ENCODE assay signal across 29 mouse cellular contexts in genomic region chr13:98164878-98165277, GRCm38 (mm10). TPM values are rescaled to one million over a fixed set of nuclear protein-coding genes. Genes with fewer than 3 reads are reported as not detected.
DNase-seq lines count a peak whose midpoint lies in the region; ATAC-seq and TF ChIP-seq lines count a peak whose summit lies in the region.
"Had no signal": no experiment of that assay in that cellular context is flagged by ENCODE, and none has a peak within 500 bp of the region (broad histone marks: within the 10 kb centered on the region; RNA-seq: fewer than 3 reads in every experiment).

No protein-coding gene starts in this region.

- ATAC-seq in embryonic facial prominence, embryonic 12.5 days (ENCODE audit: insufficient number of reproducible peaks, insufficient read depth, low FRiP score, low TSS enrichment), result no peak
- ATAC-seq in lung, embryonic 15.5 days (ENCODE audit: borderline replicate concordance, extremely low read depth, low FRiP score, low TSS enrichment), result no peak
- ATAC-seq: forebrain, embryonic 14.5 days; forebrain, postnatal 0 days; hindbrain, postnatal 0 days; Patski had no signal

- no peak for TF ChIP-seq CTCF in kidney, adult 2 months (conservative IDR thresholded peaks at IDR 0.05; ENCODE audit: insufficient read depth, insufficient read length, low read depth, low read length)
- TF ChIP-seq CTCF in small intestine, adult 2 months (IDR thresholded peaks at IDR 0.05; ENCODE audit: extremely low read depth, insufficient read length, insufficient replicate concordance, low read depth, low read length), result no peak

- 65% methylated on average over 6 of the region's 6 CpGs for WGBS in embryonic facial prominence, embryonic 12.5 days
- 75% methylated on average over 6 of the region's 6 CpGs for WGBS in embryonic facial prominence, embryonic 10.5 days
- WGBS in kidney, adult 2 months, result 70% methylated on average over 6 of the region's 6 CpGs
- WGBS in lung, embryonic 15.5 days, result 59% methylated on average over 6 of the region's 6 CpGs
- 35% methylated on average over 6 of the region's 6 CpGs for WGBS in small intestine, adult 2 months

- H3K27ac ChIP-seq in embryonic facial prominence, embryonic 12.5 days, result 0 out of 2 replicates have a peak overlapping the region, but pooled peaks have one; percentile 11
- H3K27ac ChIP-seq in embryonic facial prominence, embryonic 10.5 days (replicated peaks), result no peak overlapping the region
- no peak overlapping the region for H3K27ac ChIP-seq in kidney, adult 2 months (ENCODE audit: insufficient read depth, low read depth, low read length)
- peak overlapping the region; percentile 44; the same call in 1 of the 2 replicates for H3K27ac ChIP-seq in lung, embryonic 15.5 days
- peak overlapping the region; percentile 26; the same call in 1 of the 2 replicates for H3K27ac ChIP-seq in small intestine, adult 2 months (ENCODE audit: insufficient read depth, low read depth, low read length)
- H3K27ac ChIP-seq: embryonic facial prominence, embryonic 15.5 days; gastrocnemius, adult 2 months; heart, adult 2 months; heart, embryonic 10.5 days; heart, embryonic 13.5 days; hindbrain, embryonic 14.5 days; hindbrain, postnatal 0 days had no signal

- no peak overlapping the region for H3K4me3 ChIP-seq in embryonic facial prominence, embryonic 12.5 days
- H3K4me3 ChIP-seq in embryonic facial prominence, embryonic 10.5 days, result no peak overlapping the region
- H3K4me3 ChIP-seq in kidney, adult 2 months (ENCODE audit: insufficient read depth, low read depth, low read length), result no peak overlapping the region
- H3K4me3 ChIP-seq in lung, embryonic 15.5 days, result no peak overlapping the region
- H3K4me3 ChIP-seq in small intestine, adult 2 months (ENCODE audit: low read depth, low read length), result no peak overlapping the region
- H3K4me3 ChIP-seq: embryonic facial prominence, embryonic 15.5 days; gastrocnemius, adult 2 months; heart, adult 2 months; heart, embryonic 10.5 days; heart, embryonic 13.5 days had no signal

- TF ChIP-seq POLR2A in kidney, adult 2 months (IDR thresholded peaks at IDR 0.05; ENCODE audit: low read depth, low read length), result no peak
- no peak for TF ChIP-seq POLR2A in small intestine, adult 2 months (IDR thresholded peaks at IDR 0.05; ENCODE audit: low read depth, low read length)

- no peaks in the 10 kb centered on the region for H3K36me3 ChIP-seq in embryonic facial prominence, embryonic 12.5 days
- no peaks in the 10 kb centered on the region for H3K36me3 ChIP-seq in embryonic facial prominence, embryonic 10.5 days (replicated peaks)
- H3K36me3 ChIP-seq in kidney, adult 2 months (ENCODE audit: control insufficient read depth, insufficient read depth, low read length), result no peaks in the 10 kb centered on the region
- H3K36me3 ChIP-seq in lung, embryonic 15.5 days, result no peaks in the 10 kb centered on the region
- H3K36me3 ChIP-seq in small intestine, adult 2 months (ENCODE audit: control insufficient read depth, insufficient read depth, low read length), result no peaks in the 10 kb centered on the region
- H3K36me3 ChIP-seq: embryonic facial prominence, embryonic 15.5 days; G1E; heart, embryonic 10.5 days; heart, embryonic 13.5 days had no signal

- no peaks in the 10 kb centered on the region for H3K4me1 ChIP-seq in embryonic facial prominence, embryonic 12.5 days
- H3K4me1 ChIP-seq in embryonic facial prominence, embryonic 10.5 days, result no peaks in the 10 kb centered on the region
- no peaks in the 10 kb centered on the region for H3K4me1 ChIP-seq in kidney, adult 2 months (ENCODE audit: control insufficient read depth, insufficient read depth, low read length)
- no peaks in the 10 kb centered on the region for H3K4me1 ChIP-seq in lung, embryonic 15.5 days
- H3K4me1 ChIP-seq in small intestine, adult 2 months (ENCODE audit: control insufficient read depth, insufficient read depth, insufficient read length, low read length), result peaks cover 14% of the 10 kb centered on the region
- H3K4me1 ChIP-seq: embryonic facial prominence, embryonic 15.5 days; heart, embryonic 10.5 days; heart, embryonic 13.5 days had no signal

- no peaks in the 10 kb centered on the region for H3K27me3 ChIP-seq in embryonic facial prominence, embryonic 12.5 days
- no peaks in the 10 kb centered on the region for H3K27me3 ChIP-seq in embryonic facial prominence, embryonic 10.5 days (replicated peaks; ENCODE audit: low read depth, poor library complexity, severe bottlenecking)
- no peaks in the 10 kb centered on the region for H3K27me3 ChIP-seq in kidney, adult 2 months (replicated peaks; ENCODE audit: control insufficient read depth, insufficient read depth, low read length)
- H3K27me3 ChIP-seq in lung, embryonic 15.5 days, result no peaks in the 10 kb centered on the region
- no peaks in the 10 kb centered on the region for H3K27me3 ChIP-seq in small intestine, adult 2 months (ENCODE audit: control insufficient read depth, insufficient read depth, low read length)
- H3K27me3 ChIP-seq: CH12.LX; embryonic facial prominence, embryonic 15.5 days; heart, embryonic 13.5 days; Patski had no signal

- no peak overlapping the region for H3K4me2 ChIP-seq in embryonic facial prominence, embryonic 12.5 days (replicated peaks)
- no peak overlapping the region for H3K4me2 ChIP-seq in lung, embryonic 15.5 days
- H3K4me2 ChIP-seq: embryonic facial prominence, embryonic 15.5 days; heart, embryonic 13.5 days; hindbrain, embryonic 14.5 days had no signal

- H3K9me3 ChIP-seq in embryonic facial prominence, embryonic 12.5 days, result no peaks in the 10 kb centered on the region
- no peaks in the 10 kb centered on the region for H3K9me3 ChIP-seq in embryonic facial prominence, embryonic 10.5 days
- no peaks in the 10 kb centered on the region for H3K9me3 ChIP-seq in lung, embryonic 15.5 days
- H3K9me3 ChIP-seq: embryonic facial prominence, embryonic 15.5 days; G1E; heart, embryonic 10.5 days; heart, embryonic 13.5 days had no signal

- H3K9ac ChIP-seq in embryonic facial prominence, embryonic 12.5 days, result no peak overlapping the region
- no peak overlapping the region for H3K9ac ChIP-seq in lung, embryonic 15.5 days
- H3K9ac ChIP-seq: embryonic facial prominence, embryonic 15.5 days; forebrain, postnatal 0 days; heart, embryonic 13.5 days; hindbrain, embryonic 14.5 days had no signal

- no peak for DNase-seq in embryonic facial prominence, embryonic 10.5 days (ENCODE audit: low spot score)
- peak; percentile 24 for DNase-seq in kidney, adult 2 months
- no peak for DNase-seq in kidney, adult 8-10 months
- no peak for DNase-seq in lung, postnatal 10 days
- no peak for DNase-seq in spleen, postnatal 4 days (ENCODE audit: low spot score in 2 of 2)
- DNase-seq: adrenal gland, postnatal 10 days; adrenal gland, postnatal 36 days; cerebellum, adult 11 months; cerebellum, adult 2 months; cerebellum, adult 9-11 months; cerebellum, postnatal 25 days; forebrain, postnatal 0 days; gastrocnemius, adult 2 months; gastrocnemius, postnatal 14 days; heart, adult 2 months; heart, postnatal 14 days; heart, postnatal 4 days had no signal

RNA-seq across cellular contexts. Expression of gene Arhgef28, which starts 41.4 kb away (rescaled TPM):
- 14.7 and 15.1 TPM in 2 replicates for polyA plus RNA-seq in embryonic facial prominence, embryonic 12.5 days (2016; fragmentation: Nextera tagmentation; extraction: Ambion mirVana)
- polyA plus RNA-seq in embryonic facial prominence, embryonic 10.5 days (2016; fragmentation: Nextera tagmentation; extraction: Ambion mirVana), result 8.4 and 9.6 TPM in 2 replicates
- polyA plus RNA-seq in kidney, adult 2 months (2012; rRNA removed), result 39.3 and 48.1 TPM in 2 replicates
- polyA plus RNA-seq in lung, embryonic 15.5 days (2015; fragmentation: Nextera tagmentation; extraction: Ambion mirVana), result 18.8 and 19.3 TPM in 2 replicates
- polyA plus RNA-seq in small intestine, adult 2 months (2012; rRNA removed), result 2.6 and 3.3 TPM in 2 replicates
- polyA plus RNA-seq: G1E had no signal

Comparison
In these comparisons a context has a peak if more than half of its experiments do, and no peak if none do; other contexts are left out.
1. H3K27ac ChIP-seq: peak in embryonic facial prominence, embryonic 12.5 days (single experiment), lung, embryonic 15.5 days (single experiment) and small intestine, adult 2 months (single experiment); none in embryonic facial prominence, embryonic 10.5 days (single experiment) and kidney, adult 2 months (single experiment).